Mouse (Mus musculus) midbrain, embryonic 16.5 days (tissue): ENCODE results near the gene Cep63. TPM values are rescaled to one million over a fixed set of nuclear protein-coding genes. Genes with fewer than 3 reads are reported as not detected.
A peak's percentile ranks its signal among the peaks of the same experiment; 100 is the strongest.

Source experiments
- ATAC-seq: fragments of 200-750 bp; cut with Nextera tagmentation; 2 replicates; pipeline ENCODE4 v1.8.0; 2017; ENCODE audit warnings: moderate TSS enrichment
- H3K27ac ChIP-seq: fragments of 300-500 bp; sonication (generic); 2 replicates; pipeline ENCODE4 v1.5.1; 2014; ENCODE audit warnings: mild to moderate bottlenecking, low read length, mixed read lengths
- H3K27me3 ChIP-seq: fragments of 300-500 bp; sonication (generic); 2 replicates; pipeline ENCODE4 v1.6.1; 2014; ENCODE audit warnings: low read depth, low read length, mixed read lengths; ENCODE audit not compliant: control insufficient read depth, insufficient read depth
- H3K36me3 ChIP-seq: fragments of 300-500 bp; sonication (generic); 2 replicates; pipeline ENCODE4 v1.6.1; 2014; ENCODE audit warnings: mild to moderate bottlenecking, low read length, moderate library complexity, mixed read lengths; ENCODE audit not compliant: control insufficient read depth, insufficient read depth
- H3K4me1 ChIP-seq: fragments of 300-500 bp; sonication (generic); 2 replicates; pipeline ENCODE4 v1.6.1; 2014; ENCODE audit warnings: mild to moderate bottlenecking, low read length, mixed read lengths; ENCODE audit not compliant: control insufficient read depth, insufficient read depth
- H3K4me2 ChIP-seq: fragments of 300-500 bp; sonication (generic); 2 replicates; pipeline ENCODE4 v1.6.1; 2014; ENCODE audit warnings: mild to moderate bottlenecking, low read length, mixed read lengths
- H3K4me3 ChIP-seq: fragments of 300-500 bp; sonication (generic); 2 replicates; pipeline ENCODE4 v1.5.1; 2014; ENCODE audit warnings: low read depth, mild to moderate bottlenecking, low read length, moderate library complexity, mixed read lengths
- H3K9ac ChIP-seq: fragments of 300-500 bp; sonication (generic); 2 replicates; pipeline ENCODE4 v1.6.1; 2014; ENCODE audit warnings: low read depth, low read length, mixed read lengths
- H3K9me3 ChIP-seq: fragments of 300-500 bp; sonication (generic); replicated peaks from 2 replicates; pipeline ENCODE4 v1.6.1; 2014; ENCODE audit warnings: mild to moderate bottlenecking, low read length, mixed read lengths; ENCODE audit not compliant: control insufficient read depth, poor library complexity, severe bottlenecking
- WGBS: fragments of 180-500 bp; shearing (Covaris S2); extraction: QIAGEN DNeasy Blood & Tissue Kit; methylation state at CpG from one replicate; pipeline ENCODE4 v1.1.7; 2014; 5-methylcytosine and 5-hydroxymethylcytosine counted together
- polyA plus RNA-seq: library from polyadenylated mRNA; unstranded; fragments of >200 nt; fragmentation: Nextera tagmentation; extraction: Ambion mirVana; gene quantifications from 2 replicates; pipeline ENCODE4 v1.2.1, GENCODE M21; 2015

Gene Cep63
- polyA plus RNA-seq, 1 experiment from 2014 or later, result 39.4 TPM

GRCm38 (mm10) chr9:102553781-102554180, 72.6 kb downstream of the Cep63 start:
- H3K36me3 ChIP-seq, result no peaks in the 10 kb centered on the region
- H3K27me3 ChIP-seq, result no peaks in the 10 kb centered on the region
- H3K4me3 ChIP-seq, result no peak overlapping the region
- ATAC-seq, result no peak
- no peaks in the 10 kb centered on the region for H3K9me3 ChIP-seq
- 89% methylated on average over 3 of the region's 3 CpGs for WGBS
- no peak overlapping the region for H3K4me2 ChIP-seq
- no peaks in the 10 kb centered on the region for H3K4me1 ChIP-seq
- H3K9ac ChIP-seq, result no peak overlapping the region
- H3K27ac ChIP-seq, result no peak overlapping the region

GRCm38 (mm10) chr9:102551771-102552170, 74.6 kb downstream of the Cep63 start:
- H3K4me2 ChIP-seq, result no peak overlapping the region
- no peak overlapping the region for H3K4me3 ChIP-seq
- H3K36me3 ChIP-seq, result no peaks in the 10 kb centered on the region
- H3K27me3 ChIP-seq, result no peaks in the 10 kb centered on the region
- no peak overlapping the region for H3K27ac ChIP-seq
- H3K9ac ChIP-seq, result no peak overlapping the region
- peaks cover 12% of the 10 kb centered on the region for H3K4me1 ChIP-seq
- no peak for ATAC-seq
- WGBS, result 87% methylated on average over 10 of the region's 10 CpGs
- H3K9me3 ChIP-seq, result no peaks in the 10 kb centered on the region

DNA sequence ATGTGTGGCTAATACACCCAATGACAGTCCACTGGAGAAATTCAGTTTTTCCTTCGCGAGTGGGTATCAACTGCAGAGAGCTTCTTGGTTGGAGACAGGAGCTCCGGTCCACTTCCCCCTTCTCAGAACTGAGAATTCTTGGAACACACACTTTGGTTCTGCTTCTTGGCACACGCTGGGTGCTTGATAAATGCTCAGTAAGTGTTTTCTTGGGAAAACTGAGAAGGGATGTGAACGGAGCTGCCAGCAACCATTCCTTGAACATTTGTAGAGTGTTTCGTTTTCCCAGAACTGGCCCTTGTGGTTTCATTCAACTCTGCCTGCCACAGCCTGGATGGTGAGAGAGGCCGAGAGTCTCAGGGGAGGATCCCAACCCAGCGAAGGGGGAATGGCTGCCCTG, 77.1 kb downstream of the Cep63 start:
- no peaks in the 10 kb centered on the region for H3K27me3 ChIP-seq
- peaks cover 30% of the 10 kb centered on the region for H3K4me1 ChIP-seq
- H3K36me3 ChIP-seq, result no peaks in the 10 kb centered on the region
- WGBS, result 92% methylated on average over 8 of the region's 8 CpGs
- no peak overlapping the region for H3K4me3 ChIP-seq
- no peak overlapping the region for H3K27ac ChIP-seq
- H3K4me2 ChIP-seq, result no peak overlapping the region
- no peak overlapping the region for H3K9ac ChIP-seq
- H3K9me3 ChIP-seq, result no peaks in the 10 kb centered on the region
- ATAC-seq, result no peak

GRCm38 (mm10) chr9:102547028-102547354, 79.3 kb downstream of the Cep63 start:
- Histone ChIP-seq H3K9me3 (no peaks in the 10 kb centered on the region), H3K36me3 (no peaks in the 10 kb centered on the region), H3K9ac (peak overlapping the region; percentile 42; the same call in 1 of the 2 replicates), H3K4me1 (peaks cover 44% of the 10 kb centered on the region), H3K4me2 (peak overlapping the region; percentile 25), H3K27me3 (no peaks in the 10 kb centered on the region), H3K4me3 (no peak overlapping the region), H3K27ac (peak overlapping the region; percentile 56)
- WGBS, result 20% methylated on average over 7 of the region's 7 CpGs
- ATAC-seq, result no peak

GRCm38 (mm10) chr9:102546256-102547027, 79.9 kb downstream of the Cep63 start:
- H3K9me3 ChIP-seq, result no peaks in the 10 kb centered on the region
- H3K36me3 ChIP-seq, result no peaks in the 10 kb centered on the region
- WGBS, result 23% methylated on average over 20 of the region's 20 CpGs
- ATAC-seq, result no peak
- no peaks in the 10 kb centered on the region for H3K27me3 ChIP-seq
- H3K4me2 ChIP-seq, result peak overlapping the region; percentile 64
- H3K27ac ChIP-seq, result peak overlapping the region; percentile 56
- H3K9ac ChIP-seq, result no peak overlapping the region
- no peak overlapping the region; the same call in 1 of the 2 replicates for H3K4me3 ChIP-seq
- H3K4me1 ChIP-seq, result peaks cover 44% of the 10 kb centered on the region

- peak overlapping the region; percentile 64 for H3K4me2 ChIP-seq
- peaks cover 44% of the 10 kb centered on the region for H3K4me1 ChIP-seq
- 5% methylated on average over 22 of the region's 22 CpGs for WGBS
- H3K9me3 ChIP-seq, result no peaks in the 10 kb centered on the region
- peak overlapping the region; percentile 96 for H3K27ac ChIP-seq
- no peak overlapping the region; the same call in 1 of the 2 replicates for H3K4me3 ChIP-seq
- peak overlapping the region; percentile 50 for H3K9ac ChIP-seq
- no peaks in the 10 kb centered on the region for H3K27me3 ChIP-seq
- peak; percentile 50 for ATAC-seq
- H3K36me3 ChIP-seq, result no peaks in the 10 kb centered on the region
Observed at GRCm38 (mm10) chr9:102545406-102546255, 80.7 kb downstream of the Cep63 start.

DNA sequence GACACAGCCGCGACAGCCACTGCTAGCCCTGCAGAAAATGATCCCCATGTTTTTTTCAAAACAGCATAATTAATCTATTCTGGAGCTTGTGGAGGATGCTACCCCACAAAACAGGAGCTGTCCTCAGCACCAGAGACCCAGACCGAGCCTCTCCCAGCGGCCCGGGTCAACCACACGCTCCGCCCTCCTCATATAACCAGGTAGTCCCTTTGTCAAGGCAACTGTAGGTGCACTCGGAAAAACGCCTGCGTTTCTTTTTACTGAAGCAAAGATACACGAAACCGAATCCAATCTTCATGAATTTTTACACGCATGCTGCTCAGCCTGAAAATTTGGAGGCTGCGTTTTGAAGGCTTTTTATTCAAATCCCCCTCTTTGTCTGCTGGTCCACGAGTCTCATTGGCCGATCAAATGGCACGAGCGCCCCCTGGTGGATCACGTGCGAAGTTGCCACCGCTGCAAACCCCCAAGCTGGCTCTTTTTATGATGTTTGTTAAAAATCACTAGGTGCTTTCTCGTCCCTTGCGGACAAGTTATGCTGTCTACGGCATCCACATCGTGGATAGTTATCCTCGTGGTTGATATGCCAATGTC, 81.5 kb downstream of the Cep63 start:
- peak overlapping the region; percentile 30 for H3K4me3 ChIP-seq
- under 1% methylated on average over 26 of the region's 26 CpGs for WGBS
- H3K9ac ChIP-seq, result peak overlapping the region; percentile 76
- ATAC-seq, result peak; percentile 73
- H3K4me2 ChIP-seq, result peak overlapping the region; percentile 64
- H3K9me3 ChIP-seq, result no peaks in the 10 kb centered on the region
- H3K27ac ChIP-seq, result peak overlapping the region; percentile 96
- H3K27me3 ChIP-seq, result no peaks in the 10 kb centered on the region
- peaks cover 44% of the 10 kb centered on the region for H3K4me1 ChIP-seq
- H3K36me3 ChIP-seq, result no peaks in the 10 kb centered on the region

DNA sequence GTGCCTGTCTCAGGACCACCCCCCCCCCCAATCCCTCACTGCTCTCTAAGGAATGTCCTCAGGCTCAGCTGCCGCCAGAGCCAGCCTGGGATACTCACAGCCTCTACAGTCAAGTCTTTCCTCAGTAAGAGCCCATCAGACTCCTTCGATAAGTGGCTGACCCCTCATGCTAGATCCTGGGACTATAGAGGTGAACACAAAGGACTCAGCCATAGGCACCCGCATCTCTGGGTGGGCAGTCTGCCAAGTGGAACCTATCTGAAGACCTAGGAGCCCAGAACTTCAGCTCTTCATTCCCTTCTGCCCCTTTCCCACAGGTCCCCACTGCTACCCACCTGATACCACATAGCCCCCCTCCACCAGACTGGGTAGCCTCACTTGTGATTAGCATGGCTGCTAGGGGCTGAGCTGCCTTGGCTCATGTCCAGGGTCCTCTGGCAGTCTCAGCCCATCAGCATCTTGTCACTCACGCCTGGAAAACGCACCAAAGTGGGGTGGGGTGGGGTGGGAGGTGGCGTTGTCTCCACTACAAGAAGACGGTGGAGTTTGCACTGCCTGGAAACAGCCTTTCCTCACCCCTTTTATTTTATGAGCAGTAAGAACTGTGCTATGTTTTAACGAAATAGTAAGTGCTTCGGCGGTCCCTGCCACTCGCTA, 82.1 kb downstream of the Cep63 start:
- WGBS, result 4% methylated on average over 11 of the region's 11 CpGs
- no peaks in the 10 kb centered on the region for H3K36me3 ChIP-seq
- H3K4me2 ChIP-seq, result peak overlapping the region; percentile 64
- H3K4me3 ChIP-seq, result peak overlapping the region; percentile 30
- peak overlapping the region; percentile 96 for H3K27ac ChIP-seq
- ATAC-seq, result peak; percentile 84
- peaks cover 44% of the 10 kb centered on the region for H3K4me1 ChIP-seq
- H3K27me3 ChIP-seq, result no peaks in the 10 kb centered on the region
- H3K9me3 ChIP-seq, result no peaks in the 10 kb centered on the region
- H3K9ac ChIP-seq, result peak overlapping the region; percentile 76
